30 mouse cellular contexts compared by ENCODE assay signal in the genomic region with DNA sequence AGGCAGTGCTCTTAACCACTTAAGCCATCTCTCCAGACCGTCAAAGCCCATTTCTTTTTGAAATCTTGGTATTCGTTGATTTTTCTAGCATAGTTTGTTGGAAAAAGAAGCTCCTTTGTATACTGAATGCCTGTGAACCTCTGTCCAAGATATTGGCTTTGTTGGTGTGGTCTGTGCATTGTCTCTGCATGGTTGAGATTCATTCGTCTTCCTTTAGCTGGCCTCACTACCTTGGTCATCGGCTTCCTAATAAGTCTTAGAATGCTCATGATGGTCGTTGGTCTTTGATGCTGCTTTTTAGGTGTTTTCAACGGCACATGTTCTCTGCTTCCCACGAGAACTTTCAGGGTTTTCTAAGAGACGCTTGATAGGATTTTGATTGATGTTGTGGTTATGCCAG. TPM values are rescaled to one million over a fixed set of nuclear protein-coding genes. Genes with fewer than 3 reads are reported as not detected.
DNase-seq lines count a peak whose midpoint lies in the region; ATAC-seq and TF ChIP-seq lines count a peak whose summit lies in the region.
"Had no signal": no experiment of that assay in that cellular context is flagged by ENCODE, and none has a peak within 500 bp of the region (broad histone marks: within the 10 kb centered on the region; RNA-seq: fewer than 3 reads in every experiment).

No protein-coding gene starts in this region.

- TF ChIP-seq CTCF in layer of hippocampus, adult 2 months (conservative IDR thresholded peaks at IDR 0.05), result no peak
- TF ChIP-seq CTCF in intestine, postnatal 0 days (IDR thresholded peaks at IDR 0.05; ENCODE audit: low read depth), result no peak

- no peaks in the 10 kb centered on the region for H3K27me3 ChIP-seq in intestine, postnatal 0 days (replicated peaks; ENCODE audit: control insufficient read depth, insufficient read depth, low read length)
- H3K27me3 ChIP-seq: embryonic facial prominence, embryonic 13.5 days; embryonic facial prominence, embryonic 15.5 days; forebrain, embryonic 12.5 days had no signal

- WGBS in intestine, postnatal 0 days, result 74% methylated on average over 8 of the region's 8 CpGs

- no peak overlapping the region for H3K4me2 ChIP-seq in intestine, postnatal 0 days (replicated peaks; ENCODE audit: low read depth)
- H3K4me2 ChIP-seq: embryonic facial prominence, embryonic 13.5 days; embryonic facial prominence, embryonic 15.5 days; forebrain, embryonic 12.5 days had no signal

- ATAC-seq in intestine, postnatal 0 days, result no peak
- ATAC-seq: CD4-positive, CD25-positive, alpha-beta regulatory T cell, adult 4 months; forebrain, embryonic 14.5 days; forebrain, embryonic 16.5 days had no signal

- H3K9ac ChIP-seq in intestine, postnatal 0 days (ENCODE audit: low read depth, low read length), result no peak overlapping the region
- H3K9ac ChIP-seq: embryonic facial prominence, embryonic 13.5 days; embryonic facial prominence, embryonic 15.5 days; forebrain, embryonic 12.5 days had no signal

- H3K9me3 ChIP-seq in intestine, postnatal 0 days (ENCODE audit: control insufficient read depth), result no peaks in the 10 kb centered on the region
- H3K9me3 ChIP-seq: embryonic facial prominence, embryonic 13.5 days; embryonic facial prominence, embryonic 15.5 days; forebrain, embryonic 10.5 days; forebrain, embryonic 12.5 days; G1E had no signal

- H3K36me3 ChIP-seq in intestine, postnatal 0 days (ENCODE audit: control insufficient read depth, insufficient read depth), result no peaks in the 10 kb centered on the region
- H3K36me3 ChIP-seq: embryonic facial prominence, embryonic 13.5 days; embryonic facial prominence, embryonic 15.5 days; forebrain, embryonic 10.5 days; forebrain, embryonic 12.5 days; G1E had no signal

- no peaks in the 10 kb centered on the region for H3K4me1 ChIP-seq in intestine, postnatal 0 days (replicated peaks; ENCODE audit: control insufficient read depth, insufficient read depth, low read length)
- H3K4me1 ChIP-seq: embryonic facial prominence, embryonic 13.5 days; embryonic facial prominence, embryonic 15.5 days; forebrain, embryonic 10.5 days; forebrain, embryonic 12.5 days had no signal

- H3K4me3 ChIP-seq in layer of hippocampus, adult 2 months, result no peak overlapping the region
- H3K4me3 ChIP-seq in intestine, postnatal 0 days (ENCODE audit: low read depth, low read length), result no peak overlapping the region
- H3K4me3 ChIP-seq: embryonic facial prominence, embryonic 13.5 days; embryonic facial prominence, embryonic 15.5 days; erythroblast, embryonic 14.5 days; forebrain, embryonic 10.5 days; forebrain, embryonic 12.5 days had no signal

- DNase-seq in layer of hippocampus, adult 2 months (ENCODE audit: low spot score in 2 of 2), result no peak
- no peak for DNase-seq in layer of hippocampus, adult 11-12 months (ENCODE audit: low spot score)
- DNase-seq in 3T3-L1 (ENCODE audit: low read depth, low spot score), result peak; percentile 24
- DNase-seq in Muller cell, postnatal 12 days (ENCODE audit: inconsistent ontology term), result peak; percentile 4
- DNase-seq: adrenal gland, adult 2 months; adrenal gland, postnatal 10 days; adrenal gland, postnatal 25 days; B cell, adult 2 months; cerebellum, adult 11 months; cerebellum, adult 18-20 months; cerebellum, adult 8-10 months; cerebellum, adult 9-11 months; cerebellum, postnatal 14 days; cerebellum, postnatal 36 days; embryo, embryonic 11 days had no signal

- H3K27ac ChIP-seq in layer of hippocampus, adult 2 months, result peak overlapping the region; percentile 85
- H3K27ac ChIP-seq in intestine, postnatal 0 days (ENCODE audit: low read depth, low read length), result no peak overlapping the region
- H3K27ac ChIP-seq: embryonic facial prominence, embryonic 13.5 days; embryonic facial prominence, embryonic 15.5 days; forebrain, embryonic 10.5 days; forebrain, embryonic 12.5 days had no signal

RNA-seq across cellular contexts. Expression of gene Olfr524, which starts 9.8 kb away (rescaled TPM):
- total RNA-seq in layer of hippocampus, adult 2 months (2021), result not detected
- polyA plus RNA-seq in intestine, postnatal 0 days (2015; fragmentation: Nextera tagmentation; extraction: Ambion mirVana), result not detected in 2 replicates
- total RNA-seq: adrenal gland, adult 2 months; adrenal gland, postnatal 10 days; adrenal gland, postnatal 25 days; adrenal gland, postnatal 4 days; CH12.LX; common myeloid progenitor, adult 5-6 weeks had no signal
- polyA plus RNA-seq: adrenal gland, adult 2 months; brain, embryonic 14.5 days; CD4-positive, CD25-positive, alpha-beta regulatory T cell, adult 4 months; embryonic facial prominence, embryonic 11.5 days; embryonic facial prominence, embryonic 13.5 days; embryonic facial prominence, embryonic 15.5 days; erythroblast, embryonic 14.5 days; forebrain, embryonic 10.5 days; forebrain, embryonic 12.5 days; forebrain, embryonic 14.5 days; forebrain, embryonic 16.5 days; G1E had no signal

RNA-seq across cellular contexts. Expression of gene Cd163l1, which starts 22.1 kb away (rescaled TPM):
- total RNA-seq in layer of hippocampus, adult 2 months (2021), result under 1 TPM; 0.44 to 0.56 TPM
- 0.16 and 0.22 TPM in 2 replicates for polyA plus RNA-seq in intestine, postnatal 0 days (2015; fragmentation: Nextera tagmentation; extraction: Ambion mirVana)
- total RNA-seq: adrenal gland, adult 2 months; adrenal gland, postnatal 25 days; adrenal gland, postnatal 4 days; CH12.LX; common myeloid progenitor, adult 5-6 weeks; G1E had no signal
- polyA plus RNA-seq: adrenal gland, adult 2 months; brain, embryonic 14.5 days; CD4-positive, CD25-positive, alpha-beta regulatory T cell, adult 4 months; embryonic facial prominence, embryonic 11.5 days; embryonic facial prominence, embryonic 13.5 days; erythroblast, embryonic 14.5 days; forebrain, embryonic 10.5 days; forebrain, embryonic 14.5 days; forebrain, embryonic 16.5 days; G1E had no signal

RNA-seq across cellular contexts. Expression of gene Olfr523, which starts 23.0 kb away (rescaled TPM):
- total RNA-seq in layer of hippocampus, adult 2 months (2021), result under 1 TPM; 0.10 to 0.20 TPM
- polyA plus RNA-seq in intestine, postnatal 0 days (2015; fragmentation: Nextera tagmentation; extraction: Ambion mirVana), result not detected in 2 replicates
- total RNA-seq: adrenal gland, adult 2 months; adrenal gland, postnatal 10 days; adrenal gland, postnatal 25 days; adrenal gland, postnatal 4 days; CH12.LX; common myeloid progenitor, adult 5-6 weeks had no signal
- polyA plus RNA-seq: adrenal gland, adult 2 months; brain, embryonic 14.5 days; CD4-positive, CD25-positive, alpha-beta regulatory T cell, adult 4 months; embryonic facial prominence, embryonic 11.5 days; embryonic facial prominence, embryonic 13.5 days; erythroblast, embryonic 14.5 days; forebrain, embryonic 10.5 days; forebrain, embryonic 14.5 days; forebrain, embryonic 16.5 days; G1E had no signal

RNA-seq across cellular contexts. Expression of gene Olfr522, which starts 31.4 kb away (rescaled TPM):
- not detected for total RNA-seq in layer of hippocampus, adult 2 months (2021)
- not detected in 2 replicates for polyA plus RNA-seq in intestine, postnatal 0 days (2015; fragmentation: Nextera tagmentation; extraction: Ambion mirVana)
- total RNA-seq: adrenal gland, adult 2 months; adrenal gland, postnatal 10 days; adrenal gland, postnatal 25 days; adrenal gland, postnatal 4 days; CH12.LX; common myeloid progenitor, adult 5-6 weeks had no signal
- polyA plus RNA-seq: adrenal gland, adult 2 months; brain, embryonic 14.5 days; CD4-positive, CD25-positive, alpha-beta regulatory T cell, adult 4 months; embryonic facial prominence, embryonic 11.5 days; embryonic facial prominence, embryonic 13.5 days; erythroblast, embryonic 14.5 days; forebrain, embryonic 10.5 days; forebrain, embryonic 12.5 days; forebrain, embryonic 14.5 days; forebrain, embryonic 16.5 days; G1E had no signal

RNA-seq across cellular contexts. Expression of gene Sprn, which starts 41.3 kb away (rescaled TPM):
- 100 to 1,000 TPM; 177 to 178 TPM for total RNA-seq in layer of hippocampus, adult 2 months (2021)
- polyA plus RNA-seq in intestine, postnatal 0 days (2015; fragmentation: Nextera tagmentation; extraction: Ambion mirVana), result 0.92 and 0.99 TPM in 2 replicates
- total RNA-seq: CH12.LX; common myeloid progenitor, adult 5-6 weeks had no signal
- polyA plus RNA-seq: CD4-positive, CD25-positive, alpha-beta regulatory T cell, adult 4 months; erythroblast, embryonic 14.5 days; G1E had no signal

Comparison
In these comparisons a context has a peak if more than half of its experiments do, and no peak if none do; other contexts are left out.
1. DNase-seq: peak in 3T3-L1 (single experiment) and Muller cell, postnatal 12 days (single experiment); none in layer of hippocampus, adult 2 months (0 of 2) and layer of hippocampus, adult 11-12 months (single experiment).